Mouse (Mus musculus) midbrain, embryonic 14.5 days (tissue): ENCODE measurements around the gene Mpg. TPM values are rescaled to one million over a fixed set of nuclear protein-coding genes. Genes with fewer than 3 reads are reported as not detected.

ENCODE experiments used
- ATAC-seq: fragments of 200-750 bp; cut with Nextera tagmentation; 2 replicates; pipeline ENCODE4 v1.8.0; 2017; ENCODE audit warnings: moderate number of reproducible peaks, moderate library complexity; ENCODE audit not compliant: low FRiP score, low TSS enrichment
- DNase-seq: peaks from one replicate; pipeline ENCODE4 v3.0.0-alpha.2; 2015
- H3K27ac ChIP-seq: fragments of 300-500 bp; sonication (generic); replicated peaks from 2 replicates; pipeline ENCODE4 v1.5.1; 2014; ENCODE audit warnings: mild to moderate bottlenecking, low read depth, low read length, moderate library complexity
- H3K27me3 ChIP-seq: fragments of 300-500 bp; sonication (generic); 2 replicates; pipeline ENCODE4 v1.6.1; 2014; ENCODE audit warnings: low read length, control low read depth, mixed read lengths; ENCODE audit not compliant: control insufficient read depth, insufficient read depth
- H3K36me3 ChIP-seq: fragments of 300-500 bp; sonication (generic); 2 replicates; pipeline ENCODE4 v1.6.1; 2014; ENCODE audit warnings: low read length, control low read depth; ENCODE audit not compliant: control insufficient read depth, insufficient read depth
- H3K4me1 ChIP-seq: fragments of 300-500 bp; sonication (generic); 2 replicates; pipeline ENCODE4 v1.6.1; 2014; ENCODE audit warnings: mild to moderate bottlenecking, antibody characterized with exemption, low read length, control low read depth; ENCODE audit not compliant: control insufficient read depth, insufficient read depth
- H3K4me2 ChIP-seq: fragments of 300-500 bp; sonication (generic); 2 replicates; pipeline ENCODE4 v1.6.1; 2014; ENCODE audit warnings: mild to moderate bottlenecking, low read length, moderate library complexity
- H3K4me3 ChIP-seq: fragments of 300-500 bp; sonication (generic); replicated peaks from 2 replicates; pipeline ENCODE4 v1.5.1; 2014; ENCODE audit warnings: low read depth, low read length
- H3K9ac ChIP-seq: fragments of 300-500 bp; sonication (generic); replicated peaks from 2 replicates; pipeline ENCODE4 v1.6.1; 2014; ENCODE audit warnings: mild to moderate bottlenecking, low read length, moderate library complexity
- H3K9me3 ChIP-seq: fragments of 300-500 bp; sonication (generic); 2 replicates; pipeline ENCODE4 v1.6.1; 2016; ENCODE audit warnings: low read length, control low read depth, mixed read lengths; ENCODE audit not compliant: control insufficient read depth
- WGBS: fragments of 180-500 bp; shearing (Covaris S2); extraction: QIAGEN DNeasy Blood & Tissue Kit; methylation state at CpG from one replicate; pipeline ENCODE4 v1.1.7; 2014; 5-methylcytosine and 5-hydroxymethylcytosine counted together
- polyA plus RNA-seq: library from polyadenylated mRNA; unstranded; fragments of >200 nt; fragmentation: Nextera tagmentation; extraction: Ambion mirVana; gene quantifications from 2 replicates; pipeline ENCODE4 v1.2.1, GENCODE M21; 2014

Mpg gene
- polyA plus RNA-seq, 1 experiment from 2014 or later: 37.4 TPM

DNA sequence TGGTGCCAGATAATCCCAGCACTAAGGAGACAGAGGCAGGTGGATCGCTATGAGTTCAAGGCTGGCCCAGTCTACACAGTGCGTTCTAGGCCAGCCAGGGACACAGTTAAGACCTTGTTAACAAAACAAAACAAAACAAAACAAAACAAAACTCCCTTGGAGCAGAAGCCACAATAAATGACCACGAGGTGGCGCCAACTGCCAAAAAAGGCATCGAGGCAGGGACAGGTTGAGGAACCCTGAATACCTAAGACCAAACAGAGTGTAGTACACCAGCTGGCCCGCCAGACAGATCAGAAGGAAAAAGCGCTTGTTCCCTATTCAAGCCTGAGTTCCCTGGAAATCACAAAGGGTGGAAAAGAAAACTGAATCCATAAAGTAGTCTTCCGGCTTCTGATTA is 9.5 kb upstream of the Mpg start:
- WGBS: 22% methylated on average over 8 of the region's 8 CpGs

DNA sequence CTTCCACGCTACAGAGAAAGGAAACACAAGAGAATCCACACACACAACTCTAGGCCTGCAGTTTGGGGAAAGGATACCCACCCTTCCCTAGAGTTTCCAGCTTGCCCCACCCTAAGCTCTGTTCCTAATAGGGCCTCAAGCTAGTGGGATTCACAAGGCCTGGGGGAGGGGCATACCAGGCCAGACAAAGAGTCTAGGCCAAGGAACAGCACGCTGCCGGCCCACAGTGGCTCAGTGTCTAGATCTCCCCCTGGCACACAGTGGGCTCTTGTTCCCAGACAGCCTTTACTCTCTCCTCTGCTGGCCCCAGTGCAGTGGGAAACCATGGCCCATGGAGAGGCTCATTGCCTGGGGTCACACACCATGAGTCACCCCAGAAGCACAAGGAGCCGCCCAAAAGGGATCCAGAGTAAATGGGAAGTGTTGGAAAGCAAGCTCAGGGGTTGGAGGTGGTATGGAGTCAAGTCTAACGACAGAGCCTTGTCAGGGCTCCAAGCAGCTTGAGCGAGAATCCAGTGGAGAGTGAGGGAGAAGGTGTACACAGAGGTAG is 7.7 kb upstream of the Mpg start:
- peak; percentile 38 for DNase-seq

More for the DNA sequence above, 9.5 kb upstream of the Mpg start:
- Histone ChIP-seq H3K36me3 (0 out of 2 replicates have a peak, but pooled peaks cover 2% of the 10 kb centered on the region), H3K27ac (no peak overlapping the region), H3K4me2 (no peak overlapping the region), H3K9me3 (no peaks in the 10 kb centered on the region), H3K27me3 (no peaks in the 10 kb centered on the region; the same call in 1 of the 2 replicates), H3K4me3 (no peak overlapping the region), H3K4me1 (0 out of 2 replicates have a peak, but pooled peaks cover 3% of the 10 kb centered on the region), H3K9ac (no peak overlapping the region)
- peak; percentile 92 for DNase-seq
- no peak for ATAC-seq

DNA sequence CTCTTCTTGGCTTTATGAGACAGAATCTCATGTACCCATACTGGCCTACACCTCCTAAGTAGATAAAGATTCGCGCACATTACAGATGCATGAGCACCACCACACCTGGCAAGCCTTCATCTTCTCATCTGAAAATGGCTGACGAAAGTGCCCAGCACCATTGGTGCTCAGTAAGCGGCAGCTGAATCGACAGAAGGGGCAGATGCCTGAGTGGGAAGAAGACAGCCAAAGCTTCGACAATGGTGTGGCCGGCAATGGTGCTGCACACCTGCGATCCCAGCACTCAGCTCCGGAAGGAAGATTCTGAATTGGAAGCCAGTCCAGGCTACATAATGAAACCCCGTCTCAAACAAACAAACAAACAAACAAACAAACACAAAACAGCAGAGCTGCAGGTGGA is 7.0 kb upstream of the Mpg start:
- Histone ChIP-seq H3K4me1 (peaks cover 15% of the 10 kb centered on the region; the same call in 1 of the 2 replicates), H3K4me3 (no peak overlapping the region), H3K36me3 (no peaks in the 10 kb centered on the region), H3K9me3 (no peaks in the 10 kb centered on the region), H3K4me2 (no peak overlapping the region), H3K9ac (no peak overlapping the region), H3K27me3 (peaks cover 23% of the 10 kb centered on the region), H3K27ac (no peak overlapping the region)
- 91% methylated on average over 10 of the region's 10 CpGs for WGBS
- ATAC-seq: no peak
- no peak for DNase-seq

More for the DNA sequence above, 7.7 kb upstream of the Mpg start:
- no peak for ATAC-seq
- H3K4me1 ChIP-seq: peaks cover 15% of the 10 kb centered on the region; the same call in 1 of the 2 replicates
- no peak overlapping the region for H3K4me3 ChIP-seq
- H3K9me3 ChIP-seq: no peaks in the 10 kb centered on the region
- WGBS: 58% methylated on average over 6 of the region's 6 CpGs
- no peak overlapping the region for H3K4me2 ChIP-seq
- no peak overlapping the region for H3K9ac ChIP-seq
- H3K27ac ChIP-seq: no peak overlapping the region
- peaks cover 17% of the 10 kb centered on the region for H3K27me3 ChIP-seq
- H3K36me3 ChIP-seq: no peaks in the 10 kb centered on the region

DNA sequence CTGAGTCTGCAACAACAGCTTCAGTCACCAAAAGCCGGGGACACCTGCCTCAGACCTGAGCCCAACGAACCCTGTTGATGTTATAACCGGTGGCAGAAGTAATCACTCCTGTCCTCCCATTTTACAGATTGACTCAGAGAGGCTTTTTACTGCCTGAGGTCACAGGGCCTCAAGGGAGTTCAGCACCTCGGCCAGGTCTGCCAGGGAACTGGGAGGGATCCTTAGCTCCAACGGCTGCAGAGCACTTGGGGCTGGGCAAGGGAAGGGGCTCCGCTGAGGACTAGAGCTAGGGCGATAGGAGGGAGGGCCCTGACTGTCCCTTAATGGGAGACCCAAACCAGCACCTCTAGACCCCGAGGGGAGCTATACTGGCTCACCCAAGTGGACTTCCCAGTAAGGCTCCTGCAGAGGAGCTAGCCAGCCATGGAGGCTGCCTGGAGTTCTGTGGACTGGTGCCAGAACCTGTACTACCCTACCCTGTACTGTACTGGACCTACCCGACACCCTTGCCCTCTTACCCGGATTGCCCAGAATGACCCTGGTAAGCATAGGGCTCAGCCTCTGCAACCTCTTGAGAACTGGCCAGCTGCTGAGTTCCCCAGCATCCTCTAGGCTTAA is 5.6 kb upstream of the Mpg start:
- H3K4me1 ChIP-seq: peaks cover 15% of the 10 kb centered on the region; the same call in 1 of the 2 replicates
- peak overlapping the region; percentile 99 for H3K4me2 ChIP-seq
- H3K27me3 ChIP-seq: peaks cover 23% of the 10 kb centered on the region
- H3K9ac ChIP-seq: no peak overlapping the region; the same call in 1 of the 2 replicates
- no peak for DNase-seq
- no peaks in the 10 kb centered on the region for H3K36me3 ChIP-seq
- peak overlapping the region; percentile 59; the same call in 1 of the 2 replicates for H3K4me3 ChIP-seq
- WGBS: 41% methylated on average over 10 of the region's 10 CpGs
- no peak overlapping the region for H3K27ac ChIP-seq
- no peaks in the 10 kb centered on the region for H3K9me3 ChIP-seq
- ATAC-seq: peak; percentile 17; the same call in 1 of the 2 replicates

DNA sequence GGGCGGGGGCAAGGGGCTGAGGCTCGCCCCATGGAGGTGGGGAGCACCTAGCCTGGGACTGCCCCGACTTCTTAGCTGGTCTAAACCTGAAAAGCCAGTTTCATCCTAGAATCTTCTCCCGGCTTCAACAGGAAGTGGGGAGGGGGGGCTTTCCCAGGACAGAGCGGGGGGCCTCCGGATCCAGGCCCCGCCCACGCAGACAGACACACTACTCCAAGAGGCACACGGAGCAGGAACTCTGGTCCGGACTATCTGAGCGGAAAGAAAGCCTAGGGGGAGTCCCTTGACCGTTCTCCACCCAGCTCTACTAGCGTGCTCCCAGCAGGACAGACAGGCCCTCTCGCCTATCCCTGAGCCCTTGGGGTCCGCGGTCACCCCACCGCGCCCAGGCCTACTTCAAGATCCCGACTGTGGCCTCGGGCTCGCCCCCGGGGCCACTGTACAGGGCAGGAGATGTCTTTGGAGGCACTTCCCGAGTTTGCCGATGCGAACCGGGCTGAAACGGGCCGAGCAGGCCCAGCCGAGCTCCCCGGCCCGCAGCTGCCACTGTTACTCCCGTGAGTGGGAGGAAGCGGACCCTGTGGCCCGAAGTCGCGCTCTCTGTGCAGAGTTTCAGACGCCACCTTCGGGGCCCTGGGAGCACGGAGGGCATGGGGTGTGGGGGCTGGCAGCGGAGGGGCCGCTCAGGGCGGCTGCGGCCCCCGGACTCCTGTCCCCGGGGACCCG is 4.9 kb upstream of the Mpg start:
- H3K9me3 ChIP-seq: no peaks in the 10 kb centered on the region
- H3K36me3 ChIP-seq: no peaks in the 10 kb centered on the region
- WGBS: under 1% methylated on average over 46 of the region's 46 CpGs
- H3K4me2 ChIP-seq: peak overlapping the region; percentile 99
- H3K4me3 ChIP-seq: peak overlapping the region; percentile 59
- peak overlapping the region; percentile 60 for H3K27ac ChIP-seq
- peak; percentile 61 for DNase-seq
- H3K4me1 ChIP-seq: peaks cover 15% of the 10 kb centered on the region; the same call in 1 of the 2 replicates
- ATAC-seq: peak; percentile 12
- H3K9ac ChIP-seq: peak overlapping the region; percentile 74
- peaks cover 23% of the 10 kb centered on the region for H3K27me3 ChIP-seq

DNA sequence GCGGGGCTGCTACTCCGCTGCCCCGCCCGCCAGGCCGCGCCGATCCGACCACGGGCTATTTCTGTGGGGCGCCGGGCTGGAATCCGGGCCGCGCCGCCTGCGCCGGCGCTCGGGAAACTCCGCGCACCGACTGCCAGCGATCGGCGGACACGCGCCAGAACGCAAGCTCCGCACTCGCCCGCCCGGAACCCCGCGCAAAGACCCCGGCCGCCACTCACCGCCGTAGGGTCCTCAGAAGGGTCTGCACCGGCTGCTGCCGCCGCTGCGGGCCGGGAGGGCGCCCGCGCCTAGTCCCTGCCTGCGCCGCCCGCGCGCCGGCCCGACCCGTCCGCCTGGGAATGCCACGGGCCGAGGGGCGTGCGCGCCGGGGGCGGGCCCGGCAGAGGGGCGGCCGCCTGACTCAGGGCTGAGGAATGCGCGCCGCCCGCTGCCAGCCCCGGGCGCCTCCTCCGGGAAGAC is 4.3 kb upstream of the Mpg start, which contains the start of gene Rhbdf1:
Rhbdf1 (minus strand) TSS at position 350 of the 459 bp plus-strand sequence.
- Histone ChIP-seq H3K4me1 (peaks cover 19% of the 10 kb centered on the region), H3K9ac (peak within 1 kb of the TSS; percentile 74), H3K4me3 (peak within 1 kb of the TSS; percentile 59), H3K27ac (peak within 1 kb of the TSS; percentile 60), H3K9me3 (no peaks in the 10 kb centered on the region), H3K27me3 (peaks cover 23% of the 10 kb centered on the region), H3K36me3 (no peaks in the 10 kb centered on the region), H3K4me2 (peak within 1 kb of the TSS; percentile 99)
- DNase-seq (peak; percentile 70), ATAC-seq (no peak; the same call in 1 of the 2 replicates)
- WGBS: under 1% methylated on average over 72 of the region's 72 CpGs

DNA sequence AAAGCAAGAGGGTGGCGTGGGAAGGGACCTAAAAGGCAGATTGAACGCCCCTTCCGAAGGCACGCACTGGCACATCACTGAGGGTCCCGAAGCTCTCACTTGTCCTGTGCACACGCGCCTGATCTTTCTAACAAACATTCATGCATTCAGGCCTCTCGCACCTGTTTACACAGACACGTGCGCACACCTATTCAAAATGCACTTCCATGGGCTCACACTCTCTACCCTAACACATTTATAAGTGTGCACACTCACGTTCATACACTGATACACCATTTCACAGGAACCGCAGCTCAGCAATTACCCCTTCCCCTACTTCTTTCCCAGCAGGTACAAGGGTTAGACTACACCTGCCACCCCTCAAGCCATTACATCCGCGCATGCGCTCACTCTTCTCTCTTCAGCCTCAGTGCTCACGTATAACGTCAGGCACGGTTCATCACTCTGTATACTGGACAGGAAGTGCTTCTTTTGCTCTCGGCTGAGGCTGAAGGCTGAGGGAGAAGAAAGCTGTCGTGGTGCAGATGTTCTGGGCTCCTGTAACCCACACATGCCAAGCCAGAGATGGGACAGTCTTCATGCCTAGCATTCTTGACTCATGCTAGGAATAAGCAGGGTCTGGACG is 3.6 kb upstream of the Mpg start:
- no peaks in the 10 kb centered on the region for H3K9me3 ChIP-seq
- peak overlapping the region; percentile 59 for H3K4me3 ChIP-seq
- ATAC-seq (no peak), DNase-seq (peak; percentile 64)
- no peak overlapping the region for H3K27ac ChIP-seq
- peak overlapping the region; percentile 74 for H3K9ac ChIP-seq
- peaks cover 23% of the 10 kb centered on the region for H3K27me3 ChIP-seq
- WGBS: 10% methylated on average over 21 of the region's 21 CpGs
- H3K4me1 ChIP-seq: peaks cover 26% of the 10 kb centered on the region
- peak overlapping the region; percentile 99 for H3K4me2 ChIP-seq
- no peaks in the 10 kb centered on the region for H3K36me3 ChIP-seq

DNA sequence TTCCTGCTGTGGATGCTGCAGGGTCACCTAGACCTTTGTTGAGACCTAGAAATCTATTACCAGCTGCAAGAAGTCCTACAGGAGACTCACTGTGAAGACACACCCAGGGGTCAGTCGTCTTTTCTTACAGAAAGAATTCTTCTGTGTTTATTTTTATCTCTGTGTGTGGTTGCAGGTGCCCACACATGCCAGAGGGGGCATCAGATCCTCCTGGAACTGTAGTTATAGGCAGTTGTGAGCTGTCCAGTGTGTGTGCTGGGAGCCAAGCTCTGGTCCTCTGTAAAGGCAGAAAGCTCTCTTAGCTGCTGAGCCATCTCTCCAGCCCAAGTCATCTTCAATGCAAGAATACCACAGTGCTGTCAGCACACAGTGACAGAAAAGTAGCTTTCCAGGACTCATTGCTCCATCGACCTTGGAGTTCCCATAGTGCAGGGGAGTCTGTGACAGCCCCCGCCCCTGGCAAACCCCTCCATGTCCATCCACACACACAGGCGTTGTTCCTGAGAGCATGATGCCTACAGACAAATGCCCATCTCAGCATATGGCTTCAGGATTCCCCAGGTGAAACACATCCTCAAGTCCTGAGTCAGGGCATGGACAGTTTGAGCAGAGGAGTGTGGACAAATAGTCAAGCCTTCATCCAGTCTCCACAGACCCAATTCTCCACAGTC is 2.9 kb upstream of the Mpg start:
- H3K27ac ChIP-seq: no peak overlapping the region
- peaks cover 23% of the 10 kb centered on the region for H3K27me3 ChIP-seq
- peaks cover 27% of the 10 kb centered on the region for H3K4me1 ChIP-seq
- DNase-seq (no peak), ATAC-seq (no peak)
- no peak overlapping the region for H3K9ac ChIP-seq
- no peak overlapping the region for H3K4me3 ChIP-seq
- H3K9me3 ChIP-seq: no peaks in the 10 kb centered on the region
- no peaks in the 10 kb centered on the region for H3K36me3 ChIP-seq
- peak overlapping the region; percentile 99; the same call in 1 of the 2 replicates for H3K4me2 ChIP-seq
- WGBS: 78% methylated on average over 4 of the region's 4 CpGs
